Mouse (Mus musculus): ENCODE data around the gene Adcy1.

Adcy1 gene

DNA sequence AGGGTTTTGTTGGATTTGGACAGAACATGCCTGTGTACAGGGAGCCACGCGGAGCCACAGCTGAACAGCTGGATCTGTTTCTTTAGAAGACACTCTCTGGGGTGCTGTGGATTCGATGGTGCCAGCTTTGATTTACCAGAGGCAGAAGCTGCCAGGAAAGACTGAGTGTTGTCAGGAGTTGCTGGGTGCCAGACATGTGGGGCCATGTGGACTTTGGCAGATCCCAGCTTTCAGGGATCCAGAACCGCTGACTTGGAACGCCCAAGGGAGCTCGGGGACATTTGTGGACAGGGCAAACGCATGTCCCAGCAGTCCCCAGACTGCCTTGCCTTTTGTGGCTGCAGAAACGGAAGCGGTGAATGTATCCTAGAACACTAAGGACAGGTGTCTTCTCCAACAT, 72.5 kb downstream of the Adcy1 start:
- no peak for DNase-seq (ENCODE audit: low spot score in 2 of 2)

DNA sequence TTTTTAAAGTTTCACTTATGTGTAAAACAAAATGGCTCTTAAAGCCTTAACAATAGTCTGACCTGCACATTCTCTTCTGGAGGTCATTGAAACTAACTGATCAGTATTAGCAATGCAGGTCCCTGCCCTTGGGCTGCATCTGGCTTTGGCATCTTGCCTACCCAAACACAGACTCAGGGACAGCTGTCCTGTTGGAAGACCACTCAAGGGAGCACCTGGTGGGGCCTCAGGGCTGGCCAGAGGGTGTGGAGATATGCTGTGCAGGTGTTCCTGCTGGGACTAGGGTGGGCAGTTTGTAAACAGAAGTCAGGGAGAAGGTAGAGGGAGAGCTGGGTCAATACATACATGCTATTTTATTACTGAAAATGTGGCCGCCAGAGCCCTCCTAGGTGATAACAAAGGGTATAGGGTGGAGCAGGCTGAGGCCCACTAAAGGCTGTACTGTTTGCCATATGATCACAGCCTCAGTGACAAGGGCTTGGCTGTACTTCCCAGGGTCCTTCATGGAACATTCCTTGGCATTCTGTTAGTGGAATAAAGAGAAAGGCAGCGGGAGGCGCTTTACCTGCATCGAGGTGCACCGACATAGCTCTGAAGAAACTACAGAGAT, 73.1 kb downstream of the Adcy1 start:
- no peak for DNase-seq (ENCODE audit: low spot score in 2 of 2)

DNA sequence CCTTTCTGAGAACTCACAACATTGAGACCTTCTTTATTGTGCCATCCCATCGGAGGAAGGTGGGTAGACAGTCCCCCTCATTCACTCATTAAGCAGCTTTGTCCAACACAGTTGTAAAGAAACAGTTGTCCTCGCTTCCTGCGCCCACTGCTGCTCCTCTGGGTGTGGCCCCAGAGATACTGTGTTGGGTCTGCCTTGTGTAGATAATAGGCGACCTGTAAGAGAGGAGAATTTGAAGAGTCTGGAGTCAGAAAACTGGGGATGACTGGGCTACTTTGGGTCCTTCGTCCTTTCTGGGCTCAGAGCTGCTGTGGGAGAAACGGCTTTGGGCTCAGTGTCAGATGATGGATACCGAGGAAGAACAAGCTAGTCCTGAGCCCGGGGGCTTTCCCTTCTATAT, 75.1 kb downstream of the Adcy1 start:
- no peak for DNase-seq (ENCODE audit: low spot score in 2 of 2)

DNA sequence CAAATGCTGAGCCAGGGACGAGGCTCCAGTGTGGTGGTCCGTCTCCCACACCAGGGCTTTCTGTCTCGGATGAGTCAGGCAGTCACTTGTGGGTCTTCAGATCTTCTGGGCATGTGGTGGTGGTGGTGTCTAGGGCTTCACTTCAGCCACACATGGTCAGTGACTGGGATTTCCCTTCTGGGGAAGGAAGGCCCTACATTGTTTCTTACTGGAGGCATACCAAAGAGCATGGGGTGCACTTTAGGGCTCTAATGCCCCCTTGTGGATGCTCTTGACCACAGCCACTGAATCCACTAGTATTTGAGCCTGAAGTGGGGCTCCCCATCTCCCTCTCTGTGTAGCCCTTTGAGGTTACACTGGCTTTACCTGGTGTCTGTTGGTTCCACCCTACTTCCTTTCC, 77.2 kb downstream of the Adcy1 start:
- no peak for DNase-seq (ENCODE audit: low spot score in 2 of 2)

DNA sequence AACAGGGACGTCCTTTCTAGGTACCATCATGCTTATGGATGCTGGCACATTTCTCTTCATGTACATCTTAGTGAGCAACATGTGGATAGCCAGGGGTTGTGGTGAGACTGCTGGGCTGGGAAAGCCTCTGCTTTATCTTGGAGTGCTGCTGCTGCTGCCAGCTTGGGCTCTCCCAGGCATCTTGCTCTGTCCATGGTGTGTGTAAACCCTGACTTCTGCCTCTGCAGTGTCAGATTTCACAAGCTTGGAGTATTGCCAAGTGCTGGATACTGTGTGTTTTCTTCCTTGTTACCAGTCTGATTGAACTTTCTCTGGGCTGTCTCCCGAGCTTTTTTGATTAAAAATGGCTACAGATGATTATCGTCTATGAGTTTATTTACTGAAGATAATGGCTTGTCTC, 79.4 kb downstream of the Adcy1 start:
- peak in 1 of 2 experiments; percentile 33 for DNase-seq (ENCODE audit: low spot score in 2 of 2)

DNA sequence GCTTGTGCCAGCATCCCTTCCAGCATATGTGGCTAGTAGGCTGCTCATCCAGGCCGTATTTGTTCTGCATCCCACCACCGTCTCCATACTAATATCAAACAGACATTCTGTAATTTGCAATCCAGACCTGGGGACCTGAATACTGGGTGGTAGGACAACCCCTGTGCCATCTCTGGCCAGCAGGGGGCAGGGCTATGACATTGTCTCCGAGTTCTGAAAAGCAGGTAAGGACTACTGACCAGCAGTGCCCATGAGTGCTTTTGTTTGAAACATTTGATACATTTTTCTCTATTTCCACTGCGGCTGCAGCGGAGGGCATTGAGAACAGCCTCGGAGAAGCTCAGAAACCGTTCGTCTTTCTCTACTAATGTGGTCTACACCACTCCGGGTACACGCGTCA, 81.1 kb downstream of the Adcy1 start:
- DNase-seq (ENCODE audit: low spot score in 2 of 2): no peak

DNA sequence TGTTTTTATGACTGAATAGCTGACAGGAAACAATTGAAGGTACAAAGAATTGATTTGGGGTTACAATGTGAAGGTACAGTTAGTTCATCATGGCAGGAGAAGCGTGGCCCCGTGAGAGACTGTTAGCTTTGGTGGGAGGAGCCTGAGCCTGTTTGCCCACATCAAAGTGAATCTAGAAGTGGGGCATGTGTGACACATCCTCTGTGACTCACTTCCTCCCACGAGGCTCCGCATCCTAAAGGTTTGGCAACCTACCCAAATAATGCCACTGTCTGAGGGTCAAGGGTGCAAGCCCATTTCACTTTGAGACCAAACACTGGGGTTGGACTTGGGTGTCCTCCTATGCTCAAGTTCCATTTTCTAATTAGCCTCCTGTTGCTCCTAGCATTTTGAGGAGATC, 81.9 kb downstream of the Adcy1 start:
- DNase-seq (ENCODE audit: low spot score in 2 of 2): no peak

DNA sequence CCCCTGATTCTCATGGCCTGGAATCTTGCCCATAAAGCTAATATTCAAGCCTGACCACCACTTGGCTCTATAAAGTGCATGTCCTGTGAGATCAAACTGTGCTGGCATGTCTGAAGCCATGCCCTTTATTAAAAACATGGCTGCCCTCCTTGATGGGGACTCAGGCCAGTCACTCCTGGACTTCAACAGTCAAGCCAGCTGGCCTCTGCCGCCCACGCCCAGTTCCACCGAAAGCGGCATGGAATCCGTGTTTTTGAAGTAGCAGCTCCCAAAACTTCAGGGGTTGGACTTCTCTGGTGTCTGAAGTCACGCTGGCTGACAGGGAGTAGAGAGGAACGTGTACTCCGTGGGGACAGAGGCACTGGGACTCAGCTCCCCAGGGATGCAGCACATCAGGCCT, 84.2 kb downstream of the Adcy1 start:
- DNase-seq (ENCODE audit: low spot score in 2 of 2): no peak

DNA sequence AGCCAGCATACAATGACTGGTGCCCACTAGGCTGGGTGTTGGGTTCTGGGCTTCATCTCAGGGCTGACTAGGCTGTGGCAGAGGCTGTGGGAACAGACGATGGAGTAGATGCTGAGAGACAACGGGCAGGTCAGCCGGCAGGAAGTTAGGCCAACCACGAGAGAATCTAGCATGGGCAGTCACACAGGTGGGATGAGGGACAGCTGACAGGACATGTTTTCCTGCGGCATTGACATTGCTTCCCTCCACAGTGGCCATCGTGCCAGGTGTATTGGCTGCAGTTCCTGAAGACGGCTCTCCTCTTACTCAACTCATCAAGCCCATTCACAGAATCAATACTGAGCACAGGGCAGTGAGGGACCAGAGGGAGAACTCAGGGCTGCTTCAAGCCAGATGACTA, 84.7 kb downstream of the Adcy1 start:
- no peak for DNase-seq (ENCODE audit: low spot score in 2 of 2)

DNA sequence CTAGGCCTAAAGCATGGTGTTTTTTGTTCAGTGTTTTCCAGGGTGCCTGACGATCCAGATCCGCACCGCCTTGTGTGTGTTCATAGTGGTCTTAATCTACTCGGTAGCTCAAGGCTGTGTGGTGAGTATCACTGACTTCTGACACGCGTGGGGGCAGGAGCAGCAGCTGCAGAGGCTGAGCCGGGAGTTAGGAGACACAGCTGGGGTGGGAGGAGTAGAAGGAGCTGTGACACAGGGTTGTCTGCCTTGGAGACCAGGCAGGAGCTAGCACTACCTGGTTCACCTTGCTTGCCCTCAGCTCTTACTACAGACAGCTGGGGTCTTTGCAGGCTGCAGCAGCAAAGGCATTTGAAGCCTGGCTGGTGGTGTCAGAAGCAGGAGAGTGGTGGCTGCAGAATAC, 86.2 kb downstream of the Adcy1 start:
- DNase-seq (ENCODE audit: low spot score in 2 of 2): no peak

DNA sequence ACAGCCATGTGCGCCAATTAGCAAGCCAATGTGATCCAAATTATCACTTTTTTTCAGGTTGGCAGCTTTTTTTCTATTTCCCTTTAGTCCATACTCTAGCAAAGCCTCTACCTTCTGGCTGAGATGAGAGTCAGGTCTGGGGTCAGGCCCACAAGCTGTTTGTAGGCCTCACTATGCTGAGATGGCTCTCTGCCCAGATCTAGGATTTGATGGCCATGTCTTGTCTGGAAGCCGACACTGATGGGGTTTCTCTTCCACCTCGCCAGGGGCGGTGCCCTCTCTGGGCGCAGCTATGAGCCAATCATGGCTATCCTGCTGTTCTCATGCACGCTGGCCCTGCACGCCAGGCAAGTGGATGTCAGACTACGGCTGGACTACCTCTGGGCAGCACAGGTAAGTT, 87.2 kb downstream of the Adcy1 start:
- no peak for DNase-seq (ENCODE audit: low spot score in 2 of 2)

DNA sequence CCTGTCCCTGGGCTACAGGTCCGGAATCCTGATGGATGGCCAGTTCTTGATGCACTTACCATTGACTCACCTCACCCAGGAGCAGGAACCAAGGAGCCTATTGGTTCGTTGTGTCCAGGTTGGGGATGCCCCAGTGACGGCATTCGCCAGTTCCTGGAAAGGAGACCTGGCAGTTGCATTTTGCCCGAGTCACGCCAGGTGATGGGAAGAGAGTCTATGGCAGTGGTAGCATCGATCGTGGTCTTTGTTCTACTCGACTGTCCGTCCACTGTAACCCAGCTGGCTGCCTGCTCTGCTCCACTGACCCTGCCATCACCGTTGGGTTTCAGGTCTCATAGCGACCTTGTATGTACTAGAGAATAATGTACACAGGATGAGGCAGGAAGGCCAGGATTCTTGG, 89.1 kb downstream of the Adcy1 start:
- no peak for DNase-seq (ENCODE audit: low spot score in 2 of 2)

DNA sequence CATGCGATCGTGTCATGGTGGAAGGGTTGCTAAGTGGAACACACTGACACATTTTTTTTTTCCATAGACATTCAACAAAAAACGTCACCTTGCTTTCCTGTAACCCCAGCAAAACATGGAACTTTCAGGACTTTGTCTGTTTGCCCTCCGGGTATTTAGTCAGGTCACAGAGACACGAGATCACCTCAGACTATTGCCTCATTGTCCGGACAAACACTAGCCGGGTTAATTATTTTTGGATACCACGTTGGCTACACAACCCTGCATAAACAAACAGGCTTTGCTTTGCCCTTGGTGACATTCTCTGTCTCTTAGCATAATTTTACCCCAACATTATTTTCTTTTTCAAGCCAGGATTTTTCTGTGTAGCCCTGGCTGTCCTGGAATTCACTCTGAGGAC, 89.8 kb downstream of the Adcy1 start:
- no peak for DNase-seq (ENCODE audit: low spot score in 2 of 2)

DNA sequence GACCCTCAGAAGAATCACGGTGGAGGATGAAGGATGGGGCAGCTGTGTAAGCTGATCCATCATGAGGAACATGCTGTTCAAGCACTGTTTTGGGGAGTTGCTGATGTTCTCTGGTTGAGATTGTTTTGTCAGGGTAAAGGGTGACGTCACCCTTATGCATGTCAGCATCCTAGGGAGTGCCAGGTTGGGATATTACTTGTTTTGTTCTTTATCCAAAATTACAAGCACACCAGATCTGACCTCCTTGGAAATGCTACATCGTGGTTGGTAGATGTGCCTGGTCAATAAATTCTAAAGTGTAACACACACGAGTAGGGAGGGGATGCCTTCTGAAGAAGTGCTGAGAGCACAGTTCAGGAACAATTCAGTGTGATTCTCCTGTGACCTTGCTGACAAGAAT, 93.1 kb downstream of the Adcy1 start:
- no peak for DNase-seq (ENCODE audit: low spot score in 2 of 2)

DNA sequence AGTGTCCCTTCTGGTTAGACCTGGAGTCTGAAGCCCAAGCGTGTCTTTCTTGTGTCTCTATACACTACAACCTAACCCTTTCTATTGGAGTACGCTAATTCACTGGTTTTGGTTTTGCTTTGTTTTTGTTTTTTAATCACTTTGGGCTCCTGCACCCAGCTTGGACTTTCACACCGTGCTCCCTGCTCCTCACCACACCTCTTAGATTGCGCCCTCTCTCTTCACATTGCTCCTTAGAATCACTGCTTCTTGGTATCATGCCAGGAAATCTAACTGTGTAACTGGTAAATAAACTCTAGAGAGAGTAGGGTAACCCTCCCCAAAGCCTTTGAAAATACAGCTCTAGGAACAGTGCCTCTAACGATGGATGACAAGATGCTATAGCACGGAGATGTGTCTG, 94.9 kb downstream of the Adcy1 start:
- no peak for DNase-seq (ENCODE audit: low spot score in 2 of 2)

DNA sequence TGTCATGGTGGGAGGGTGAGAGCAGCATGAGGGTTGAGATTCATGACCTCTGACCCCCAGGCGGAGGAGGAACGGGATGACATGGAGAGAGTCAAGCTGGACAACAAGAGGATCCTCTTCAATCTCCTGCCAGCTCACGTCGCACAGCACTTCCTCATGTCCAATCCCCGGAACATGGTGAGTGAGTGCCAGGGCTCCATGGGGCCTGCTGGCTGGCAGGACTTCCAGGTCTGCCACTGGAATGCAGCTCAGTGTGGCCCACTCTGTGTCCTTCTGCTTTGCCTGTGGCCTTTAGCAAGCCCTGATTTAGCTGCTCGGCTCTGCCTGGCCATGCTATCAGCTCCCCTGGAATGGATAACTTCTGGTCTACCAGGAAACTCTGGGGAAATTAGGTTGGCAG, 96.9 kb downstream of the Adcy1 start:
- DNase-seq (ENCODE audit: low spot score in 2 of 2): no peak

DNA sequence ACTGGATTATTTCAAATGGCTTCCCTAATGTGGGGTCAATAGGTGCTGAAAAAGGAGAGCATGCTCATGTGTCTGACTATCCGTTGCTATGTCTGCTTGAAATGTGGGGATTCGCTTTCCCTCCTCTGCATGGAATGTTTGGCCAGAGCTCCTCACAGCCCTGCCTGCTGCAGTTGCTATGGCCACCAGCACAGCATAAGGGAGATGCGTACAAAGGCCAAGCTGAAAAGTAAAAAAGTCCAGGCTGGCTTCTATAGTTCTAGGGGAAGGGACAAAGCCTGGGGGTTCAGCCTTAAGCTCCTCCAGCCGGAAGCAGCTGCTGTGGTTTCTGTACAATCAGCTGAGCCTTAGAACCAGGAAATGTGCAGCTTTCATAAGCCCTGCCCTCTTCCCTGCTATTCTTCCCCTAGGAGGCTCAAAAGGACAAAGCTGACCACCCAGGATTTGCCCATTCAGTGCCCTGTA, 97.4 kb downstream of the Adcy1 start:
- DNase-seq (ENCODE audit: low spot score in 2 of 2): no peak

DNA sequence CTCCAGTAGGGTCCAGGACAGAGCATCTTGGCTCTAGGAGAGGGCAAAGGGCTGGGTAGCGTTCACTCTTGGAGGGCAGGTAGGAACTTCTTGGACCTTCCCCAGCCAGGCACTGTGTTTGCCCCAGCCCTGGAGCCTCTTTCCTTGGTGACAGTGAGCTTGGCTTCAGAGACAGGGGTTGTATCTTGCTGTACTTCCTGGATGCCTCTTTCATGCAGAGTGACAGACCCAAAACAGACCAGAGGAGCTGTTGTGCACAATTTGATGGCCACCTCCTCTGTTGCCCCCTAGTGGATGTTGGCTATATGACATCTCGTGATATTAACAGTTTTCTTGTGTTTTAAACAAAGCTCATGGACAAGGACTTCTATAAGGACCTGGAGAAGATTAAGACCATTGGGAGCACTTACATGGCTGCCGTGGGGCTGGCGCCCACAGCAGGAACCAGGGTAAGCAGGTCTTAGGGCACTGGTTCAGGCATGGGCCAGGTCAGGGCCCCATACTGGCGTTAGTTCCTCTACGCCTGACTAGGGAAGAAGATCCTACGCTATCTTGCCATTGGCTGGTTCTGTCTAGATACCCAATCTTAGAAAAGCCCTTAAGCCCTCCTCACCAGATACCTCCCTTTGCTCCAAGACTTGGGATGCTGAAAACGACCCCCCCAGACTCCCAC, 98.3 kb downstream of the Adcy1 start:
- no peak for DNase-seq (ENCODE audit: low spot score in 2 of 2)

DNA sequence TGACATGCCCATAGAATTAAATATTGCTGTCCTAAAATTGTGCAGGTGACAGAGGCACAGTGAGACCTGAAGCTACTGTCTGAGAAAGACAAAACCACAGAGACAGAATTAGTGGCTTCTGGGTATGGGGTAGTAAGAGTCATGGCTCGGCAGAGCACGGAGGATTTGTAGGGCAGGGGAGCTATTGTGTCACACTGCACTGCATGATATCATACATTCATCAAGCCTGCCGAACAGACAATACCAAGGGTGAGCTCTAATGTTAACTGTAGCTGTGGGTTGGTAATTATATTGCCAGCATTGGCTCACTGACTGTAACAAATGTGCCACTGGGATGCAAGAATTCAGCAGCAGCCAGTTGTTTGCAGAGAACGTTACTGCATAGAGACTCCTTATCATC, 101.1 kb downstream of the Adcy1 start:
- DNase-seq (ENCODE audit: low spot score in 2 of 2): no peak

DNA sequence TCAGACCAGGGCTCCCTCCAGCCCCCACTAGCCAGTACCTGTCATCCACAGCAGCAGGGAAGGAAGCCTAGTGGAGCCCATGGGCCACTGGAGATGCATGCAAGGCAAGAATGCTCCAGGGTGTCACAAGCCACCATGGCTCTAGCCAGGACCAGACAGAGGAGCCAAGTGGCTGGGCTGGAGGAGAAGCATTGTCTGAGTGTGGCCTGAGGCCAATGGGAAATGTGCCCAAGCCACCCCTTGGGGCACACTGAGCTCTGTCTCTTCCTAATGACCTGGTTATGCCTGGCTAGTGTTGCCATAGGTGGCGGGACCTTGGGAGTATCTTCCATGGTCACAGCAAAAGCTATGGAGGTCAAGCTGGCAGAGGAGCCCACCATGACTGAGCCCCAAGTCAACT, 106.4 kb downstream of the Adcy1 start:
- DNase-seq (ENCODE audit: low spot score in 2 of 2): no peak

DNA sequence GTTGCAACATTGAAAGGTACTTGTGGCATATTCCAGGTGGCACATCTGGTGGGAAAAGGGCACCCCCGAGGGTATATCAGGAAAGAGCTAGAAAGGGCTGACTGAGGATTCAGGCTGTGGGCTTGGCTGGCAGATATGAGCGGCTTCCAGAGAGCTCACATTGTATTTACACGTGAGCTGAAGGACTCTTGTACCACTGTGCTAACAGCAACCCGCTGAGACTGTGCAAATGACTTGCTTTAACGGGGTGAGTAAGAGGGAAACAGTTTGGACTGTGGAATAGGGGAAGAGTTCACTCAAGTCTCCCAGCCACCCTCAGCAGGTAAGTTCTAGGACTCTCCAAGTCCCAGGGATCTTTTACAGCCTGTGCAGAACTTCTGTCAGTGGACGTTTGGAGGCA, 110.4 kb downstream of the Adcy1 start:
- no peak for DNase-seq (ENCODE audit: low spot score in 2 of 2)

DNA sequence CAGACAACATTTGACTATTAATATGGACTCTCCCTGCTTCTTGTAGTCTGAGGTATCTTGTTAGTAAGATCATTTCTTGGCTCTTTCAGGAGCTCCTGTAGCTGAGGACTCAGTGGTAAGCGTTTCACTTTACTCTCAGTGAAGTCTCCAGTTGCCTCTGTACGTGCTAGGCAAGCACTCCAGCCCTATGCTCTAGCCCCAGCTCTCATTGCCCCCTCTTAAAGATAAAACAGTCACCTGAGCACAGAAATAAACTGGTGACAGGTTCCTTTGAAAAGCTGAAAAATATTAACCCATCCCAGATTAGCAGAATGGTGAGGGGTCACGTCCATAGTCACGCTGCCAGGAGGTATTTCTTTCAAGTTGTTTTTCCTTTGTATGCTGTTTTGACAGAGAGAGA, 115.4 kb downstream of the Adcy1 start:
- DNase-seq (ENCODE audit: low spot score in 2 of 2): no peak

DNA sequence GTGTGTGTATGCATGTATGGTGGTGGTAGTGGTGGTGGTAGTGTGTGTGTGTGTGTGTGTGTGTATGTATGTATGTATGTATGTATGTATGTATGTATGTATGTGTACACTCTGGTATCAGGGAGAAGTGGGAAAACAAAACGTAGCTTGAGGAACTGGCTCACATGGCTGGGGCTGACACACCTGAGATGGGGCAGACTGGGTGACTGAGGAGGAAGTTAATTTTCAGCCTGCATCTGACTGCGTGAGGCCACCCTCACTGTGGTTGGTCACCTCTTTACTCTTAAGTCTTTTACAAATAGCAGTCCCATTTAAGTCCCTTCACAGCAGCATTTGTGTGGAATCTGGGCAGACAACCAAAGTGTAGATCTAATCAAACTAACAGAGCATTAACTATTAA, 116.0 kb downstream of the Adcy1 start:
- no peak for DNase-seq (ENCODE audit: low spot score in 2 of 2)

DNA sequence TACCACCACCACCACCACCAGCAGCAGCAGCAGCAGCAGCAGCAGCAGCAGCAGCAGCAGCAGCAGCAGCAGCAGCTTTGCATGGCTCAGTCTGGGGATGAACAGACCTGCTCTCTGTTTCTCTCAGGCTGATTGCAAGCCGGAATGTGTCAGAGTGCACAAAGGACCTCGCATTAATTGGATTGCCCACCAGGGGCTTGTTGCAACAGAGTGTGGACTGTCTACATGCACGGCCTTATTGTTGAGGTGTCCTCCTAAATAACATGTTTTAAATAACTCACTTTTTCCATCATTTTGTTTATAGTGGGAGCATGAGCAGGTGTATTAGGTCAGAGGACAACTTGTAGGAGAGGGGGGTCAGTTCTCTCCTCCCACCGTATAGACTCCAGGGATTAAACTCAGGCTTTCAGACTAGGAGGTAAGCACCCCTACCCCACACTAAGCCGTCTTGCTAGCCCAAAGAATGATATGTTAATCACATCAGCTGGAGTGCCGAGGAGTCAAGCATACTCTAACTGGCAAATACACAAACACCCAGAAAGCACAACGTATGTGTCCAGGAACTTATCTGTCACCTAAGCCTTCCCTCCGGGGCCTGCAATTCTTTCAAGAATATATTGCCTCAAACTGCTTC, 119.2 kb downstream of the Adcy1 start:
- DNase-seq (ENCODE audit: low spot score in 2 of 2): no peak
